Mouse (Mus musculus) ovary, adult 2 months (tissue): Measurements from ENCODE around the gene Col17a1. TPM values are rescaled to one million over a fixed set of nuclear protein-coding genes. Genes with fewer than 3 reads are reported as not detected.

ENCODE experiments used
- polyA plus RNA-seq: library from polyadenylated mRNA; depleted of rRNA; stranded (reverse); fragments of >200 nt; gene quantifications from 2 replicates; pipeline ENCODE4 v1.2.3, GENCODE M21; 2012; rRNA removed

The Col17a1 gene
- 1.6 and 2.2 TPM in 2 replicates for polyA plus RNA-seq

GRCm38 (mm10) chr19:47691994-47692393, at the start of gene Col17a1:
Gene Col17a1, minus strand, starts transcription at chr19:47692094.

GRCm38 (mm10) chr19:47731071-47731881, 39.4 kb upstream of the Col17a1 start, which contains the start of gene Sfr1:
Gene Sfr1, plus strand, starts transcription at chr19:47731682.

Other genes with a start within 250 kb of the Col17a1 start
- 52.5 and 56.8 TPM in 2 replicates for gene Sh3pxd2a, start 227.7 kb downstream of the Col17a1 start, polyA plus RNA-seq
- 28.9 and 31.7 TPM in 2 replicates for gene Stn1, start 154.6 kb downstream of the Col17a1 start, polyA plus RNA-seq
- 5.4 and 6.8 TPM in 2 replicates for gene Slk, start 112.4 kb downstream of the Col17a1 start, polyA plus RNA-seq
- 28.0 and 70.4 TPM in 2 replicates for gene Sfr1, start 39.6 kb upstream of the Col17a1 start, polyA plus RNA-seq
- gene Gsto1, start 162.9 kb upstream of the Col17a1 start, polyA plus RNA-seq = 131 and 155 TPM in 2 replicates
- gene Gsto2, start 173.4 kb upstream of the Col17a1 start, polyA plus RNA-seq = 0.55 and 0.94 TPM in 2 replicates
- gene Cfap43, start 227.2 kb upstream of the Col17a1 start, polyA plus RNA-seq = 4.1 and 6.3 TPM in 2 replicates
- gene Itprip, start 227.2 kb upstream of the Col17a1 start, polyA plus RNA-seq = 9.2 TPM in 2 replicates
- gene Cfap58, start 245.6 kb upstream of the Col17a1 start, polyA plus RNA-seq = 0.10 and 0.25 TPM in 2 replicates